Mouse (Mus musculus): ENCODE measurements around the gene Trpm2.

Gene Trpm2

DNA sequence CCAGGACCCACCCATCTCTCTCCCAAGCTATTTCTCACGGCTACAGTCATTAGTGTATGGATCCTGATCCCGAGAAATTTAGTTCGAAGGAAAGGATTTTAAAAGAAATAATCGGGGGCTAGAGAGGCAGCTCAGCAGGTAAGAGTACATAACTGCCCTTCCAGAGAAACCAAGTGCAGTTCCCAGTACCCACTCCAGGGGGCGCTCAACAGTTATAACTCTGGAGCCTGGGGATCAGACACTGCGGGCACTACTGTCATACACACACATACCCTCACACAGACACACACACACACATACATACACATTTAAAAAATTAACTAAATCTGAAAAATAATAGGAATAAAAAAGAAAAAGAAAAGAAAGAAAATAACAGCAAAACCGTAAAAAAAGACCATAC, 44.2 kb downstream of the Trpm2 start:
- in situ Hi-C loops (cut with MboI; ENCODE audit: low pct_unique_long_range_greater_than_20kb in 1 of 2, low sequenced_read_pairs in 2 of 2, unreplicated experiment in 1 of 2), result no loop called here

GRCm38 (mm10) chr10:77922681-77923080, 47.7 kb downstream of the Trpm2 start:
- in situ Hi-C loops (cut with MboI; ENCODE audit: low pct_unique_long_range_greater_than_20kb in 1 of 2, low sequenced_read_pairs in 2 of 2, unreplicated experiment in 1 of 2), result no loop called here

GRCm38 (mm10) chr10:77921009-77921408, 49.4 kb downstream of the Trpm2 start:
- in situ Hi-C loops (cut with MboI; ENCODE audit: low pct_unique_long_range_greater_than_20kb in 1 of 2, low sequenced_read_pairs in 2 of 2, unreplicated experiment in 1 of 2), result no loop called here

DNA sequence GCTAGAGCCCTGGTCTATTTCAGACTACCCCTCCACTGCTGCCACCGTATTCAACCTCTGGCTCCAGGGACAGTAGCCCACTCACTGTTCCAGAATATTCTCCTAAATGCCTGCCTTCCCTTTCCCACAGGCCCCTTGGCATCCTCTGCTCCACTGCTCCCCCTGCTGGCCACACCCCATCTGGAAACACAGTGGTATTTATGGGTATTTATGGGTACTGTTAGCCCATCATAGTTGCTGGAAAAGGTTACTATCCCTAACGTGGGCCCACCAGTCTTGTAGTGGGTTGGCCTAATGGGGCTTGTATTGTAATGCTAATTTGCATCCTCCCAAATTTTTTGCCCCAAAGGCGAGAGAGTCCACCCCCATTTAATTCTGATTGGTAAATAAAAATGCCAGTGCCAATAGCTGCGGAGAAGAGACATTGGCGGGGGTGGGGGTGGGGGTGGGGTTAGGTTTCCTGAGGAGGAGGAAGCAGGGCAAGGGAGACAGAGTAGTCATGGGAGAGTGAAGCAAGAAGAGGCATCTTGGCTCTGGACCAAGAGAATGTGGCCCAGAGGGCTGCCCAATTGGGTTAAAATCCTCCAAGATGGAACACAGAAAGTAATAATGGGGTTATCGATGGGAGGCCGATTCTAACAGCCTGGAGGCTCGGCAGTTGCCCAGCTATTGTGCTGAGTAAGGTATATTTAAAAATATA, 53.6 kb downstream of the Trpm2 start:
- in situ Hi-C loops (cut with MboI; ENCODE audit: low pct_unique_long_range_greater_than_20kb in 1 of 2, low sequenced_read_pairs in 2 of 2, unreplicated experiment in 1 of 2), result no loop called here

DNA sequence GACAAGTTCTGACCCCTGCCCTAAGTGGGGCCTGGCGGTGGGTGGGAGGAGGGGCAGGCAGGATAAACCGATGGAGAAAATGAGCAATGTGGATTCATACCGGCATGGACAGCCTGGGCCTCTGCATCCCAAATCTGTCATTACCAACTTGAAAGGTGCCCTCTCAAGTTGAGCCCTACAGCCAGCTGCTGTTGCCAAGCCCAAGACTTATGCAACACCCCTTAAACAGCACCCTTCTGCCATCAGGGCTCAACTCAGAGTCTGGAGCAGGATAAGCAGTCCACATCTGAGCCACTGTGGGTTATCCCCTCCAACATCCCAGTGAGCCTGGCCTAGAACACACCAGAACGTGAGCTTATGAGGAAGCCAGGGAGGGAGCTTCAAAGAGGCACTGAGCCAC, 57.1 kb downstream of the Trpm2 start:
- in situ Hi-C loops (cut with MboI; ENCODE audit: low pct_unique_long_range_greater_than_20kb in 1 of 2, low sequenced_read_pairs in 2 of 2, unreplicated experiment in 1 of 2), result no loop called here

- in situ Hi-C loops (cut with MboI; ENCODE audit: low pct_unique_long_range_greater_than_20kb in 1 of 2, low sequenced_read_pairs in 2 of 2, unreplicated experiment in 1 of 2), result no loop called here
Measured at GRCm38 (mm10) chr10:77912605-77913004, 57.8 kb downstream of the Trpm2 start.

DNA sequence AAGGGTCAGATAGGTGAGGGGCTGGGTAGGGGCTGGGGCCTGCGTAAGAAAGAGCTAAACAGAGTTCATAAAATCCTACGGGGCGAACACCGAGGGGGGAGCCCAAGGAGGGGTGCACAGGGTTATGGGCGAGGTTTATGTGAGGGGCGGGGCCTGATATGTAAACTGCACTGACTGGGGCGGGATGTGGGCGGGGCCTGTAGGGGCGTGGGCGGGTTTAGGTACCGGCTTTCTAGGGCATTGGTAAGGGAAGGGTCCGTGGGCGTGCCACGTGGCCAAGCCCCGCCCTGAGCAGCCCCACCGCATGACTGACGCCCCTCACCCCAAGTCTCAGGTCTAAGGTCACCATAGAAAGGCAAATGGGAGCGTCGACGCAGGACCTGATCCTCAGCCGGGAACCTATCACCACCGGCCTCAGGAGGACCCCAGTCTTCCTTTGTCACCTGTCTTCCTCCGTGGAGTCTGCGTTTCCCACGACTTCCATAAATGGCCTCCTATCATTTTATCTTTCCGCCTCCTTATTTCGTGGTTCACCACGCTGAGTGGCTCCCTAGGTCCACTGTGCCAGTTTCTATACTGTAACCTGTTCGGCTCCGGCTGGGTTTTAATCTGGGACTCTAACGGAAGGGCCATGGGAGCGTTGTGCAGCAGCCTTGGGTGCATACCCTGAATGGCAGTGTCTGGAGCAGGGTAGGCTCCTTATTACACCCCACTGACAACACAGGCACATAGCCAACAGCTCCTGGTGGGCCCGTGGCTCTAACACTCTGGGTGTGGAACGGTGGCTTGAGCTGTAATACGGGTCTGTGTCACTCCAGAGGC, 67.3 kb downstream of the Trpm2 start:
- in situ Hi-C loops (cut with MboI; ENCODE audit: low pct_unique_long_range_greater_than_20kb in 1 of 2, low sequenced_read_pairs in 2 of 2, unreplicated experiment in 1 of 2), result no loop called here

GRCm38 (mm10) chr10:77902211-77902893, 68.0 kb downstream of the Trpm2 start, which contains the start of gene Lrrc3:
TSS of gene Lrrc3 (minus strand) at chr10:77902536.
- in situ Hi-C loops (cut with MboI; ENCODE audit: low pct_unique_long_range_greater_than_20kb in 1 of 2, low sequenced_read_pairs in 2 of 2, unreplicated experiment in 1 of 2), result no loop called here

DNA sequence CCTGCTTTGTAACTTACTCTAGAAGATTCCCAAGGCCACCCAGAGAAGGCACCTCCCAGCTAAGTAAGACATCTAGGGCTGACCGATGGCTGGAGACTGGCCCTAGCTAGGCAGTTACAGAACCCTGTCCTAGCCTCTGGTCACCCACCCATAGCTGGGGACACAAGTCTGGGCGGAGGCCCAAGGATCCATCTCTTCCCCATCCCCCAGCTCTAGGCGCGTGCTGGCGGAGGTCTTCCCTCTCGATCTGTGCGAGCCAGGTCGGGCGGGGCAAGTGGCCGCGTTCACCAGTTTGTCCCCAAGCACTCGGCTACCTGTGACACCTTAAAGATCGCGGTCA, 68.5 kb downstream of the Trpm2 start:
- in situ Hi-C loops (cut with MboI; ENCODE audit: low pct_unique_long_range_greater_than_20kb in 1 of 2, low sequenced_read_pairs in 2 of 2, unreplicated experiment in 1 of 2), result no loop called here

DNA sequence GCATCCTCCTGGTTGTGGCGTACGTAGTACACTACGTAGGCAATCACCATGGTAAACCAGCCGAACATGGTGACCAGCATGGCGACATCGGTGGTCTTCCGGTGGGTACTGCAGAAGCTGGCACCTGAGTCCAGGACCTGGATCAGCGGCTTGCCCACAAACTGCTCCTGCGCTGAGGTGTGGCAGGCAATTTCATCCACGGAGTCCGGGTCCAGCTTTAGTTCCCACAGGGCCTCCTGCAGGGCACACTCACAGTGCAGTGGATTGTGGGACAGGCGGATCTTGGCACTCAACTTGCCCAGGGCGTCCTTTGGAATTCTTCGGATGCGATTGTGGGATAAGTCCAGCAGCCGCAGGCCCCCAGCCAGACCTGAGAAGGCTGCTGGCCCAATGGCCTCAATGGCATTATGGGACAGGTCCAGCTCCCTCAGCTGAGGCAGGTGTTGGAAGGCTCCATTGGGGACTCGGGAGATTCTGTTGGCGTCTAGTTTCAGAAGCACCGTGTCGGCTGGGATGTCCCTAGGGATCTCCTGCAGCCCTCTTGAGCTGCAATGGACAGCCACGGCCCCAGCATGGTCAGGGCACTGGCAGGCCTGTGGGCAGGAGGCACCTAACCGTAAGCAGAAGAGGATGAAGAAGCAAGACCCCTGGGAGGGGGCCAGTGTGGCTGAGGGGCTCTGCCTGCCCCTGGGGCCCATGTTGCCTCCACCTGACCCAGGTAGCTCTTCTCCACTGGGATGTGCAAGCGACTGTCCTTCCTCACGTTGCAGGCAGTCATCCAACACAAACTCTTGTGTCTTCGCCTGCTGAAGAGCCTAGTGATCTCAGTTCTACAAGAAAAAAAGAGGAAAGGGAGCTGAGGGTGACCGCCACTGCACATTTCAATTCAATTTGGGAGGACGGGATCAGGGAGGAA, 69.2 kb downstream of the Trpm2 start:
- in situ Hi-C loops (cut with MboI; ENCODE audit: low pct_unique_long_range_greater_than_20kb in 1 of 2, low sequenced_read_pairs in 2 of 2, unreplicated experiment in 1 of 2), result no loop called here

DNA sequence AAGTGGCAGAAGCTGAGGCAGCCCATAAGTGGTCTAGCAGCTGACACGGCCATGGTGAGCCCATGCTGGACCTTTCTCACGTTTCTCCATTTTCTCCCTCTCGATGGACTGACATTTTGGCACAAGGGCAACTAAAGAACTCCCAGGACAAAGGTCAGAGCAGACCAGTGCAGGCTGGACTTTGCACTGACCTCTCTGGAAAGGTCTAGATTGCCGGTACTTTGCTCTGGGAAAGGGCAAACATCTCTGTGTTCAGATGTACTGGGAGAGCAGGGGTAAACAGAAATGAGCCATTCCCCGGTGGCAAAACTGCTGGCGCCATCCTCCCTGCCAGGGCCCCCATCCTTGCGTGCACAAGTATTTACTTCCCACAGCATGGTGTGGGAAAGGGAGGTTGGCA, 70.2 kb downstream of the Trpm2 start:
- in situ Hi-C loops (cut with MboI; ENCODE audit: low pct_unique_long_range_greater_than_20kb in 1 of 2, low sequenced_read_pairs in 2 of 2, unreplicated experiment in 1 of 2), result no loop called here

GRCm38 (mm10) chr10:77895562-77895961, 74.8 kb downstream of the Trpm2 start:
- in situ Hi-C loops (cut with MboI; ENCODE audit: low pct_unique_long_range_greater_than_20kb in 1 of 2, low sequenced_read_pairs in 2 of 2, unreplicated experiment in 1 of 2), result no loop called here

DNA sequence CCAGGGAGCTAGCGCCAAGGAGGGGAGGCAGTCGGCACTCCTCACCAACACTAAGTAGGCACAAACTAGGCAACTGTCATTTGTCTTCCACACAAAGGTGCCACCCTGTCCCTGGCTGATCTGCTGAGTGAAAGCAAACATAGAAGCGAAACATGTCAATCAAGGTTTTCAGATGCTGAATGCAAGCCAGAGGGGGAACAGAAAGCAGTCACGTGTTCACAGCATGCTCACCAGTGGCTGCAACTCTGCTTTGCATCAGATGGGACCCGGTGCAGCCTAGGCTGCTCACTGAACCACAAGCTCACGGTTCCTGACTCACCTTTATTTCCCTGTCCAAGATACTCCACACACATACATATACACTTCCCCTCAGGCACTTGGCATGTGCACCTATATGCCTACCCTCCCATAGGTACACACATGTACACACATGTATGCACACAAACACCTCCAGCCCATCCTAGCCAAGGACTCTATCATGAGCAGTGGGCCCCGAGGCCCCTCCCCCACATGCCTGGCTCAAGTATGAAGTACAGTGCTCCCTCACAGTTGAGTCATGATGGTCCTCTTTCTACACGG, 79.3 kb downstream of the Trpm2 start:
- in situ Hi-C loops (cut with MboI; ENCODE audit: low pct_unique_long_range_greater_than_20kb in 1 of 2, low sequenced_read_pairs in 2 of 2, unreplicated experiment in 1 of 2), result no loop called here

DNA sequence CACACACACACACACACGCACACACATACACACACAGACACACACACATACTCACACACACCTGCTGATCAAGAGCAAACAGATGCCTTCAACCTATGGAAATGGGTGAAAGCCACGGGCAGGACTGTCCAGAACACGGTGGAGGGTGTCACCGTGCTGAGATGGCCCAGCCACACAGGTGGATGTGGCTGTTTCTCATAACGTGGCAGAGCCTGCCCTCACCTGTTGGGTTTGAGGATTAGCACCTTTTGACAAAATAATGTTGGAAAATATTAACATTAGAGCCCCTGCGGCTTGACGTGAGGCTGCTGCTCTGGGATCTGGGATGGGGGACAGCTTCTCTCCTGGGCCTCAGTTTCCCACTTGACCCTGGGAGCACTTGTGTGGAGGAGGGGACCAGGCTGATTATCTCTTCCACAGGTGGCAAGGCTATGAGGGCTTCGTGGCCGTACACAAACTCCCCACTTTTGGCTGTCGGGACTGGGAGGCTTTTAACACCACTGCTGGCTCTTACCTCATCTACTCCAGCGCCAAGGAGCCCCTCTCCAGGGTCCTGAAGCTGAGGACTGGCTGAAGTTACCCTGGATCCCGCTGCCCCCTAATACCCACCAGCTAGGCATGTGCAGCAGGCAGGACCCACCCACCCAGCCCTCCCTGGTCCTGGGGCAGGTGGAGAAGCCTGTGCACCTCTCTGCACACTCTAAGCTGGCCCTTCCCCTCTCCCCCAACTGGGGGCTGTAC, 84.2 kb downstream of the Trpm2 start:
- in situ Hi-C loops (cut with MboI; ENCODE audit: low pct_unique_long_range_greater_than_20kb in 1 of 2, low sequenced_read_pairs in 2 of 2, unreplicated experiment in 1 of 2), result no loop called here

GRCm38 (mm10) chr10:77882553-77882952, 87.8 kb downstream of the Trpm2 start:
- in situ Hi-C loops (cut with MboI; ENCODE audit: low pct_unique_long_range_greater_than_20kb in 1 of 2, low sequenced_read_pairs in 2 of 2, unreplicated experiment in 1 of 2), result no loop called here

- in situ Hi-C loops (cut with MboI; ENCODE audit: low pct_unique_long_range_greater_than_20kb in 1 of 2, low sequenced_read_pairs in 2 of 2, unreplicated experiment in 1 of 2), result no loop called here
Measured at GRCm38 (mm10) chr10:77880305-77880704, 90.1 kb downstream of the Trpm2 start.

DNA sequence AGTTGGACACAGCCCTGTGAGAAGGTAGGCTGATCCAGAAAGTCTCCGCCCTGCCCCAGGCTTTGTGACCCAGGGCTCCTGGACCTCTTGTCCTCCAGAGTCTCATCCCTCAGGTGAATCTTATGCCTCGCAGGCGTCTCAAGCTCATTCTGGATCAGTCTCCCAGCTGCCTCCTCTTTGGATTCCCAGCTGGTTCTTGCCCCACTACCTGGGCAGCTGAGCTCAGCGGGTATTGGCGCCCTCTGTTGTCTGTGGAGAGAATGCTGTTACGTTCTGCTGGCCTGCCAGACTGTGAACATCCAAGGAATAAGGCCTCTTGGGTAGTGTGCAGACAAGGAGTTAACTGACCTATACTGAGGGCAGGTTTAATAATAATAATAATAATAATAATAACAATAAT, 91.4 kb downstream of the Trpm2 start:
- in situ Hi-C loops (cut with MboI; ENCODE audit: low pct_unique_long_range_greater_than_20kb in 1 of 2, low sequenced_read_pairs in 2 of 2, unreplicated experiment in 1 of 2), result no loop called here

DNA sequence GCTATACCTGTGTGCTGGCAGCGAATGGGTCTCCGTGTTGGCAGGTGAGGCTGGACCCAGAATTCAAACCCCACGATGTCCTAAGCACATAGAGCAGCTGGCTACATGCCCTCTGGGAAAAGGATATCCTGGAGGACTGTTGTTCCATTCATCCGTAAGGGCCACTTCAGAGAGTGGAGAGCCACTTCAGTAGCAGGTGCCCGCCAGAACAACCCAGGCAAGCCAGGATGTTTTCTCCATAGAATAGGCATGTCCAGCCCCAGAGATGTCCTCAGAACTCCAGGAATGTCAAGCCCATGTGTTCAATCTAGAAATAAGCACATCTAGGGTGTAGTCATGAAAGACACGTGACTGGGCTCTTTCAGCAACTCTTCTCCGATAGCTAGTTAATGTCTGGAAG, 100.7 kb downstream of the Trpm2 start:
- in situ Hi-C loops (cut with MboI; ENCODE audit: low pct_unique_long_range_greater_than_20kb in 1 of 2, low sequenced_read_pairs in 2 of 2, unreplicated experiment in 1 of 2), result no loop called here
